Mouse (Mus musculus): ENCODE measurements around the gene Orc5. TPM values are rescaled to one million over a fixed set of nuclear protein-coding genes. Genes with fewer than 3 reads are reported as not detected.

Orc5 gene
- polyA plus RNA-seq, 1 experiment from 2014 or later, result 38.6 TPM

Other genes with a start within 250 kb of the Orc5 start
- gene Reln, start 205.7 kb downstream of the Orc5 start, polyA plus RNA-seq (2015; fragmentation: Nextera tagmentation; extraction: Ambion mirVana), result 0.10 and 0.40 TPM in 2 replicates
- 0.13 TPM in 1 of 2 replicates, not detected in the other for gene Lhfpl3, start 195.6 kb upstream of the Orc5 start, polyA plus RNA-seq (2015; fragmentation: Nextera tagmentation; extraction: Ambion mirVana)